In genomic region chr16:4595527-4595963, GRCm38 (mm10) we compare ENCODE assay signal across 8 mouse cellular contexts. TPM values are rescaled to one million over a fixed set of nuclear protein-coding genes. Genes with fewer than 3 reads are reported as not detected.
A peak's percentile ranks its signal among the peaks of the same experiment; 100 is the strongest.
DNase-seq lines count a peak whose midpoint lies in the region; ATAC-seq and TF ChIP-seq lines count a peak whose summit lies in the region.

No protein-coding gene starts in this region.

- 0 out of 2 replicates have a peak, but pooled peaks have one; percentile 36 for ATAC-seq in frontal cortex, adult (ENCODE audit: low TSS enrichment)
- peak; percentile 38 for ATAC-seq in Patski
- ATAC-seq in forebrain, embryonic 12.5 days (ENCODE audit: low FRiP score) = peak; percentile 21; the same call in 1 of the 2 replicates
- peak; percentile 7; the same call in 1 of the 2 replicates for ATAC-seq in hindbrain, embryonic 14.5 days (ENCODE audit: low FRiP score)
- ATAC-seq in liver, embryonic 12.5 days = no peak
- ATAC-seq in neural tube, embryonic 13.5 days (ENCODE audit: low read depth) = peak; percentile 17

- peak overlapping the region; percentile 90 for H3K4me3 ChIP-seq in forebrain, embryonic 12.5 days (replicated peaks)
- H3K4me3 ChIP-seq in hindbrain, embryonic 14.5 days (replicated peaks; ENCODE audit: low read length) = peak overlapping the region; percentile 87
- H3K4me3 ChIP-seq in liver, embryonic 12.5 days = peak overlapping the region; percentile 66
- H3K4me3 ChIP-seq in neural tube, embryonic 13.5 days = peak overlapping the region; percentile 87

- POLR2A ChIA-PET in Patski (lab: Charles Lee) = interaction anchor here (5.6 kb wide), 1 partner anchor 11 kb away, joined by 34 read pairs; no protein-coding TSS in a partner anchor

- peaks cover 3% of the 10 kb centered on the region; the same call in 1 of the 2 replicates for H3K36me3 ChIP-seq in forebrain, embryonic 12.5 days (replicated peaks)
- H3K36me3 ChIP-seq in hindbrain, embryonic 14.5 days (replicated peaks; ENCODE audit: control insufficient read depth, insufficient read depth) = peaks cover 2% of the 10 kb centered on the region; the same call in 1 of the 2 replicates
- H3K36me3 ChIP-seq in liver, embryonic 12.5 days = peaks cover 3% of the 10 kb centered on the region; the same call in 1 of the 2 replicates
- H3K36me3 ChIP-seq in neural tube, embryonic 13.5 days = peaks cover 6% of the 10 kb centered on the region

- peak overlapping the region; percentile 97 for H3K27ac ChIP-seq in forebrain, embryonic 12.5 days
- H3K27ac ChIP-seq in hindbrain, embryonic 14.5 days = peak overlapping the region; percentile 94
- no peak overlapping the region for H3K27ac ChIP-seq in liver, embryonic 12.5 days
- peak overlapping the region; percentile 97 for H3K27ac ChIP-seq in neural tube, embryonic 13.5 days (replicated peaks)

- peak overlapping the region; percentile 92 for H3K9ac ChIP-seq in forebrain, embryonic 12.5 days
- peak overlapping the region; percentile 98 for H3K9ac ChIP-seq in hindbrain, embryonic 14.5 days
- peak overlapping the region; percentile 22; the same call in 1 of the 2 replicates for H3K9ac ChIP-seq in liver, embryonic 12.5 days
- H3K9ac ChIP-seq in neural tube, embryonic 13.5 days = peak overlapping the region; percentile 98

- peaks cover 73% of the 10 kb centered on the region for H3K4me1 ChIP-seq in forebrain, embryonic 12.5 days
- H3K4me1 ChIP-seq in hindbrain, embryonic 14.5 days (replicated peaks; ENCODE audit: control insufficient read depth, insufficient read depth, low read length) = peaks cover 51% of the 10 kb centered on the region
- peaks cover 54% of the 10 kb centered on the region for H3K4me1 ChIP-seq in liver, embryonic 12.5 days
- peaks cover 79% of the 10 kb centered on the region for H3K4me1 ChIP-seq in neural tube, embryonic 13.5 days (replicated peaks)

- peak overlapping the region; percentile 93 for H3K4me2 ChIP-seq in forebrain, embryonic 12.5 days
- H3K4me2 ChIP-seq in hindbrain, embryonic 14.5 days (replicated peaks) = peak overlapping the region; percentile 91
- peak overlapping the region; percentile 82 for H3K4me2 ChIP-seq in liver, embryonic 12.5 days
- H3K4me2 ChIP-seq in neural tube, embryonic 13.5 days = peak overlapping the region; percentile 97

- CTCF ChIA-PET in Patski (lab: Charles Lee) = interaction anchor here (1.7 to 6.8 kb wide), 3 partner anchors 12 to 280 kb away, joined by 3 to 94 read pairs (median 4); no protein-coding TSS in a partner anchor

- H3K9me3 ChIP-seq in forebrain, embryonic 12.5 days = no peaks in the 10 kb centered on the region
- no peaks in the 10 kb centered on the region for H3K9me3 ChIP-seq in hindbrain, embryonic 14.5 days (ENCODE audit: control insufficient read depth, low read length)
- no peaks in the 10 kb centered on the region for H3K9me3 ChIP-seq in liver, embryonic 12.5 days (replicated peaks)
- H3K9me3 ChIP-seq in neural tube, embryonic 13.5 days = no peaks in the 10 kb centered on the region

- TF ChIP-seq CTCF in Patski (IDR thresholded peaks at IDR 0.05) = no peak

- WGBS in forebrain, embryonic 12.5 days = 2% methylated on average over 5 of the region's 5 CpGs
- 2% methylated on average over 5 of the region's 5 CpGs for WGBS in hindbrain, embryonic 14.5 days
- 41% methylated on average over 5 of the region's 5 CpGs for WGBS in liver, embryonic 12.5 days (ENCODE audit: insufficient replicate concordance)
- WGBS in neural tube, embryonic 13.5 days = 4% methylated on average over 5 of the region's 5 CpGs

- in situ Hi-C loops in Patski (cut with MboI; ENCODE audit: low pct_unique_long_range_greater_than_20kb) = no loop called here

- DNase-seq in frontal cortex, postnatal 25 days (ENCODE audit: low spot score in 2 of 2) = no peak
- no peak for DNase-seq in Patski (ENCODE audit: low read depth, low spot score)
- no peak for DNase-seq in hindbrain, embryonic 14.5 days (ENCODE audit: low spot score)
- DNase-seq in layer of hippocampus, adult 18-20 months (ENCODE audit: low spot score in 2 of 2) = no peak

- no peaks in the 10 kb centered on the region for H3K27me3 ChIP-seq in Patski
- no peaks in the 10 kb centered on the region for H3K27me3 ChIP-seq in forebrain, embryonic 12.5 days
- no peaks in the 10 kb centered on the region for H3K27me3 ChIP-seq in hindbrain, embryonic 14.5 days (ENCODE audit: control insufficient read depth, insufficient read depth, low read length)
- peaks cover 57% of the 10 kb centered on the region for H3K27me3 ChIP-seq in liver, embryonic 12.5 days (replicated peaks)
- no peaks in the 10 kb centered on the region for H3K27me3 ChIP-seq in neural tube, embryonic 13.5 days

RNA-seq across cellular contexts. Expression of gene Glis2, which starts 1.0 kb away (rescaled TPM):
- 87.1 TPM for polyA plus RNA-seq in Patski (2021)
- 22.0 and 26.6 TPM in 2 replicates for polyA plus RNA-seq in forebrain, embryonic 12.5 days (2016; fragmentation: Nextera tagmentation; extraction: Ambion mirVana)
- 18.1 and 19.0 TPM in 2 replicates for polyA plus RNA-seq in hindbrain, embryonic 14.5 days (2014; fragmentation: Nextera tagmentation; extraction: Ambion mirVana)
- 6.1 and 7.3 TPM in 2 replicates for polyA plus RNA-seq in liver, embryonic 12.5 days (2016; fragmentation: Nextera tagmentation; extraction: Ambion mirVana)
- polyA plus RNA-seq in neural tube, embryonic 13.5 days (2015; fragmentation: Nextera tagmentation; extraction: Ambion mirVana) = 22.2 and 28.8 TPM in 2 replicates
- 10 to 100 TPM in 1 of 2 experiments, 1 to 10 TPM in 1; 9.8 to 15.4 TPM for total RNA-seq in layer of hippocampus, adult 18-20 months (2021)

RNA-seq across cellular contexts. Expression of gene Pam16, which starts 29.2 kb away (rescaled TPM):
- 57.2 TPM for polyA plus RNA-seq in Patski (2021)
- 114 TPM in 2 replicates for polyA plus RNA-seq in forebrain, embryonic 12.5 days (2016; fragmentation: Nextera tagmentation; extraction: Ambion mirVana)
- 174 and 193 TPM in 2 replicates for polyA plus RNA-seq in hindbrain, embryonic 14.5 days (2014; fragmentation: Nextera tagmentation; extraction: Ambion mirVana)
- polyA plus RNA-seq in liver, embryonic 12.5 days (2016; fragmentation: Nextera tagmentation; extraction: Ambion mirVana) = 76.2 and 81.9 TPM in 2 replicates
- polyA plus RNA-seq in neural tube, embryonic 13.5 days (2015; fragmentation: Nextera tagmentation; extraction: Ambion mirVana) = 152 and 169 TPM in 2 replicates
- 10 to 100 TPM; 79.8 to 81.0 TPM for total RNA-seq in layer of hippocampus, adult 18-20 months (2021)

RNA-seq across cellular contexts. Expression of gene Tfap4, which starts 35.9 kb away (rescaled TPM):
- polyA plus RNA-seq in Patski (2021) = 9.8 TPM
- polyA plus RNA-seq in forebrain, embryonic 12.5 days (2016; fragmentation: Nextera tagmentation; extraction: Ambion mirVana) = 20.9 and 22.6 TPM in 2 replicates
- polyA plus RNA-seq in hindbrain, embryonic 14.5 days (2014; fragmentation: Nextera tagmentation; extraction: Ambion mirVana) = 8.2 and 8.8 TPM in 2 replicates
- 13.3 and 14.3 TPM in 2 replicates for polyA plus RNA-seq in liver, embryonic 12.5 days (2016; fragmentation: Nextera tagmentation; extraction: Ambion mirVana)
- 10.2 TPM in 2 replicates for polyA plus RNA-seq in neural tube, embryonic 13.5 days (2015; fragmentation: Nextera tagmentation; extraction: Ambion mirVana)
- 1 to 10 TPM; 5.3 TPM for total RNA-seq in layer of hippocampus, adult 18-20 months (2021)

RNA-seq across cellular contexts. Expression of gene Vasn, which starts 44.2 kb away (rescaled TPM):
- 74.5 TPM for polyA plus RNA-seq in Patski (2021)
- polyA plus RNA-seq in forebrain, embryonic 12.5 days (2016; fragmentation: Nextera tagmentation; extraction: Ambion mirVana) = 5.2 and 6.8 TPM in 2 replicates
- polyA plus RNA-seq in hindbrain, embryonic 14.5 days (2014; fragmentation: Nextera tagmentation; extraction: Ambion mirVana) = 6.4 and 6.6 TPM in 2 replicates
- 4.7 and 5.0 TPM in 2 replicates for polyA plus RNA-seq in liver, embryonic 12.5 days (2016; fragmentation: Nextera tagmentation; extraction: Ambion mirVana)
- 6.7 TPM in 2 replicates for polyA plus RNA-seq in neural tube, embryonic 13.5 days (2015; fragmentation: Nextera tagmentation; extraction: Ambion mirVana)
- 1 to 10 TPM; 4.5 to 5.3 TPM for total RNA-seq in layer of hippocampus, adult 18-20 months (2021)

RNA-seq across cellular contexts. Expression of gene Dnaja3, which starts 44.2 kb away (rescaled TPM):
- 84.4 TPM for polyA plus RNA-seq in Patski (2021)
- 51.4 and 58.0 TPM in 2 replicates for polyA plus RNA-seq in forebrain, embryonic 12.5 days (2016; fragmentation: Nextera tagmentation; extraction: Ambion mirVana)
- polyA plus RNA-seq in hindbrain, embryonic 14.5 days (2014; fragmentation: Nextera tagmentation; extraction: Ambion mirVana) = 54.6 and 64.8 TPM in 2 replicates
- 69.2 and 74.2 TPM in 2 replicates for polyA plus RNA-seq in liver, embryonic 12.5 days (2016; fragmentation: Nextera tagmentation; extraction: Ambion mirVana)
- 55.7 and 59.2 TPM in 2 replicates for polyA plus RNA-seq in neural tube, embryonic 13.5 days (2015; fragmentation: Nextera tagmentation; extraction: Ambion mirVana)
- 10 to 100 TPM; 66.1 to 66.9 TPM for total RNA-seq in layer of hippocampus, adult 18-20 months (2021)

Comparison
In these comparisons a context has a peak if more than half of its experiments do, and no peak if none do; other contexts are left out.
1. H3K9ac ChIP-seq: peak in every context shown above with its lines; median percentile 98 in hindbrain, embryonic 14.5 days; 98 in neural tube, embryonic 13.5 days; 92 in forebrain, embryonic 12.5 days; 22 in liver, embryonic 12.5 days.